Mouse (Mus musculus): ENCODE measurements at regions not wholly inside any gene's neighbourhood (a gene's known extent, or its start where the extent isn't known, plus 50 kb on each side); places are given as distances from the start of the nearest gene placed in this dataset.
A peak's percentile ranks its signal among the peaks of the same experiment; 100 is the strongest.
"Not testable (repeated sequence)": the region's sequence is repeated elsewhere in the genome, so short reads cannot be mapped to it uniquely, and the experiment has no call there.

DNA sequence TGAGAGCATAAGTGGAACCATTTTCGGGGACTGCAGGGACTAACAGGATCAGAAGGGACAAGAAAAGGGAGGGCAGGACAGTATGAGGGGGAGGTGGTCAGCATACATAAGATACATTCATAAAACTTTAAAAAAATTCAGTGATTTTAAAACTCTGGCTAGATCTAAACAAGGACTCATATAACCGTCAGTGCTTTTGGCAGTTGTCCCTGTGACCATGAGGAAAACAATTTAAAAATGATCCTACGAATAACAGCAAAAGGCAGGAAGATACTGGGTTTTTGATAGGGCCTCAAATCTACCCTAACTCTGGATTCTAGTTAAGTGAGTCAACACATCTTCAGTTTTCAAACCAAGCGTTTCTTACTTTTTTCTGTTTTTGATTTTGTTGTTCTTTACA, 106.9 kb upstream of the Eif4g2 start:
- Histone ChIP-seq H3K4me1 (replicated peaks) (0 out of 2 replicates have a peak, but pooled peaks cover 3% of the 10 kb centered on the region), H3K36me3 (no peaks in the 10 kb centered on the region), H3K4me2 (no peak overlapping the region), H3K9ac (no peak overlapping the region), H3K27me3 (no peaks in the 10 kb centered on the region), H3K9me3 (no peaks in the 10 kb centered on the region), H3K4me3 (no peak overlapping the region), H3K27ac (replicated peaks) (no peak overlapping the region)
- 93% methylated on average over 4 of the region's 4 CpGs for WGBS
- ATAC-seq (ENCODE audit: low FRiP score, low read depth) = no peak

GRCm38 (mm10) chr7:111185954-111186353, 103.1 kb upstream of the Eif4g2 start:
- no peak overlapping the region for H3K4me2 ChIP-seq
- H3K4me1 ChIP-seq (replicated peaks) = peaks cover 4% of the 10 kb centered on the region; the same call in 1 of the 2 replicates
- H3K36me3 ChIP-seq = no peaks in the 10 kb centered on the region
- WGBS = 91% methylated on average over 7 of the region's 7 CpGs
- no peak overlapping the region for H3K9ac ChIP-seq
- peaks cover 3% of the 10 kb centered on the region; the same call in 1 of the 2 replicates for H3K27me3 ChIP-seq
- no peak for ATAC-seq (ENCODE audit: low FRiP score, low read depth)
- no peak overlapping the region for H3K27ac ChIP-seq (replicated peaks)
- no peak overlapping the region for H3K4me3 ChIP-seq
- no peaks in the 10 kb centered on the region for H3K9me3 ChIP-seq

GRCm38 (mm10) chr7:111183512-111183911, 100.7 kb upstream of the Eif4g2 start:
- Histone ChIP-seq H3K4me2 (no peak overlapping the region), H3K4me1 (replicated peaks) (peaks cover 4% of the 10 kb centered on the region; the same call in 1 of the 2 replicates), H3K27ac (replicated peaks) (no peak overlapping the region), H3K36me3 (no peaks in the 10 kb centered on the region), H3K9ac (no peak overlapping the region), H3K9me3 (no peaks in the 10 kb centered on the region), H3K4me3 (no peak overlapping the region), H3K27me3 (peaks cover 3% of the 10 kb centered on the region; the same call in 1 of the 2 replicates)
- no peak for ATAC-seq (ENCODE audit: low FRiP score, low read depth)
- WGBS = 69% methylated on average over 3 of the region's 3 CpGs

DNA sequence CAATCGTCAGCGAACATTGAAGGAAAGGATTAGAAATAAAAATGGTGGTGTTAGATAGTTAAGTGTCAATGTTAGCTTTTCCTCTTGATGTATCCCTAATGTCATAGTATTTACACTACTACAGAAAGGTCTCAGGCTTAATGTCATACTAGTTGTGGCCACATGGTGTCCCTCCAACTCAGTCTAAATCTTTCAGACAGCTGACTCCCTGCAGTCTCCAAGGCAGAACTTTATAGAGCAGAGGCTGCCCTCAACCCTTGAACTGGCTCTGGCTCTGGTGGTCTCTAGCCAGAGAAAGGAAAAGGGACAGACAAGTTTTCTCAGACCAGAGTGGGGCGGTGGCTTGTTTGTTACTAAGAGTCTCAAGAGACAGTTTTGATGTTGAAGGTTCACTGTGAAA, 99.5 kb upstream of the Eif4g2 start:
- peaks cover 4% of the 10 kb centered on the region; the same call in 1 of the 2 replicates for H3K4me1 ChIP-seq (replicated peaks)
- 76% methylated on average over 3 of the region's 3 CpGs for WGBS
- peak; percentile 69 for ATAC-seq (ENCODE audit: low FRiP score, low read depth)

DNA sequence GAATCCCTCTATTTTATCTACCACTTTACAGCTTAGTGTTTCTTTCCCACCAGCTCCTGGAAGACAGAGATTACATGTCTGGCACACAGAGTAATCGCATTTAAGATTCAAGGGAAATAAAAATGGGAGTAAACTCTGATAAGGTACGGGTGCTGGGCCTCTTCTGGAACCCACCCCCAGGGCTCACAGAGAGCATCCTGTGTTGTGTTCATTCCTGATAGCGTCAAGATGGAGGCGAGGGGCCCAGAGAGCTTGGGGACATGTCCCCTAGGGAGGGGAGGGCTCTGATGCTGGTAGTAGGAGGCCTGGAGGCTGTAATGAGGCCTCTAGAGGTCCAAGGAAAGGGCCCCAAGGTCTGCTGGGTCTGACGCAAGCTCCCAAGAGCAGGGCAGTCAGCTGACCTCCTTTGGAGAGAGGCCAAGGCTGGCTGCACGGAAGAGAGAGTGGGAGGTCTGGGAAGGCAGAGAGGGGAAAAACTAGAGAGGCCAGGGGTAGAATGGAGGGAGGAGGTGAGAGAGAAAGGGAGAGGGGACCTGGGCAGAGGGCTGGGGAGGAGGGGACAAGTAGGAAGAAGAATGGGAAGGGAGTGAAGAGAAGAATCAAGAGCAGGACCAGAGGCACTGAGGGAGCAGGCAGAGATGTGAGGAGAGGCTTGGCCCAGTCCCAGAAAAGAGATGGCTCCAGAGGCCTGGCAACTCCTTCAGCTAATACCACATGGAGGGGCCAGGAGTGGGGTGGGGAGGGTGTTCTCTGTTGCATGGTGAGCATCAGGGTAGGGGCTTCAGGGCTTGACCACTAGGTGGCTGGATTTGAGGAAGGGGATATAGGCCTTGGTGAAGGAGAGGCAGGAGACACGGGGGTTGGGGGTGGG, 96.8 kb upstream of the Eif4g2 start:
- H3K4me1 ChIP-seq (replicated peaks) = peaks cover 4% of the 10 kb centered on the region; the same call in 1 of the 2 replicates

More for the DNA sequence above, 99.5 kb upstream of the Eif4g2 start:
- no peak overlapping the region for H3K27ac ChIP-seq (replicated peaks)
- no peaks in the 10 kb centered on the region for H3K9me3 ChIP-seq
- H3K27me3 ChIP-seq = peaks cover 3% of the 10 kb centered on the region; the same call in 1 of the 2 replicates
- no peak overlapping the region for H3K4me2 ChIP-seq
- H3K36me3 ChIP-seq = no peaks in the 10 kb centered on the region
- no peak overlapping the region for H3K4me3 ChIP-seq
- H3K9ac ChIP-seq = no peak overlapping the region

GRCm38 (mm10) chr7:111174393-111175124, 91.7 kb upstream of the Eif4g2 start:
- Histone ChIP-seq H3K4me1 (replicated peaks) (no peaks in the 10 kb centered on the region), H3K9ac (no peak overlapping the region), H3K27me3 (no peaks in the 10 kb centered on the region), H3K36me3 (no peaks in the 10 kb centered on the region), H3K4me3 (no peak overlapping the region), H3K27ac (replicated peaks) (0 out of 2 replicates have a peak overlapping the region, but pooled peaks have one; percentile 11), H3K4me2 (no peak overlapping the region), H3K9me3 (no peaks in the 10 kb centered on the region)
- ATAC-seq (ENCODE audit: low FRiP score, low read depth) = no peak
- 84% methylated on average over 9 of the region's 9 CpGs for WGBS

More for the DNA sequence above, 96.8 kb upstream of the Eif4g2 start:
- WGBS = 55% methylated on average over 7 of the region's 7 CpGs
- Histone ChIP-seq H3K9me3 (no peaks in the 10 kb centered on the region), H3K9ac (no peak overlapping the region), H3K4me3 (no peak overlapping the region), H3K4me2 (no peak overlapping the region), H3K27me3 (peaks cover 3% of the 10 kb centered on the region; the same call in 1 of the 2 replicates), H3K36me3 (no peaks in the 10 kb centered on the region), H3K27ac (replicated peaks) (no peak overlapping the region)
- ATAC-seq (ENCODE audit: low FRiP score, low read depth) = peak; percentile 60; the same call in 1 of the 2 replicates

DNA sequence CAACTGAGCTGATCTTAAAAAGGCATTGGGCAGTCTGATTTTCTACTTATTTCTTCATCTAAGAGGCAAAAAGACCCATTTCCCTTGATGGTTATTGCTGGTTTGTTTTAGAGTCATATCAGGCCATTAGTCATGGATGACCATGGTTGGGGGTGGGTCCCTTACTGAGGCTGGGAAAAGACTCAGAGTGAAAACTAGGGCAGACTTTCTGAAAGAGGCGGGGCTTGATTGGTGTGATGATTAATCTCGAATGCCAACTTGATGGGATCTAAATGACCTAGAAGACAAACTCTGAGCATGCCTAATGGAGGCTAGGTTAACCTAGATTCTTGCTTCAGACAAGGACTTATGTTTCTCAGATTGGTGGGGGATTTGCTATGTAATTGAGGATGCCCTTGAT, 89.2 kb upstream of the Eif4g2 start:
- ATAC-seq (ENCODE audit: low FRiP score, low read depth) = no peak
- no peak overlapping the region for H3K4me2 ChIP-seq
- no peak overlapping the region for H3K4me3 ChIP-seq
- H3K27me3 ChIP-seq = no peaks in the 10 kb centered on the region
- H3K9ac ChIP-seq = no peak overlapping the region
- no peaks in the 10 kb centered on the region for H3K9me3 ChIP-seq
- 95% methylated on average over 2 of the region's 2 CpGs for WGBS
- no peaks in the 10 kb centered on the region for H3K4me1 ChIP-seq (replicated peaks)
- H3K27ac ChIP-seq (replicated peaks) = no peak overlapping the region
- H3K36me3 ChIP-seq = no peaks in the 10 kb centered on the region

DNA sequence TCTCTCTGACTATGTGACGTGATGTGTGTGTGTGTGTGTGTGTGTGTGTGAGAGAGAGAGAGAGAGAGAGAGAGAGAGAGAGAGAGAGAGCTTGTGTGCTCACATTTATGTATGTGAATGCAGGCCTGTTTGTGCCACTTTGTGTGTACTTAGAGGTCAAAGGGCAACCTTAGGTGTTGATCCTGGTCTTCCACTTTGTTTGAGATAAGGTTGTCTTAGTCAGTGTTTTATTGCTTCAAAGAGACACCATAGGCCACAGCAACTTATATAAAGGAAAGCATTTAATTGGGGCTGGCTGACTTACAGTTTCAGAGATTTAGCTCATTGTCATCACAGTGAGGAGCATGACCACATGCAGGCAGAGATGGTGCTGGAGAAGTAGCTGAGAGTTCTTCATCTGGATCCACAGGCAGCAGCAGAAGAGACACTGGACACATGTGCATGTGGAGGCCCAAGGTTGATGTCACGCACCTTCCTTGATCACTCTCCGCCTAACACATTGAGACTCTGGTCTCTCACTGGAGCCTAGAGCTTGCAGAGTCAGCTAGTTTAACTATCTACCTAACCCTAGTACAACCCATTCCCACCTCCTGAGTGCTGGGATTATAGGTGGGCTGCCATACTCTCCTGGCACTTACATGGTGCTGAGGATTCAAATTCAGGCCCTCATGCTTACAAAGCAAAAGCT, 85.9 kb upstream of the Eif4g2 start:
- not testable (repeated sequence) for H3K4me3 ChIP-seq; H3K36me3 ChIP-seq; H3K27me3 ChIP-seq; H3K27ac ChIP-seq (replicated peaks); H3K9ac ChIP-seq; H3K4me2 ChIP-seq; ATAC-seq (ENCODE audit: low FRiP score, low read depth); H3K4me1 ChIP-seq (replicated peaks); H3K9me3 ChIP-seq
- 100% methylated on average over 3 of the region's 3 CpGs for WGBS

GRCm38 (mm10) chr7:111164994-111165393, 82.2 kb upstream of the Eif4g2 start:
- no peak overlapping the region for H3K4me2 ChIP-seq
- H3K9ac ChIP-seq = no peak overlapping the region
- no peaks in the 10 kb centered on the region for H3K9me3 ChIP-seq
- no peak overlapping the region for H3K27ac ChIP-seq (replicated peaks)
- H3K36me3 ChIP-seq = no peaks in the 10 kb centered on the region
- H3K4me3 ChIP-seq = no peak overlapping the region
- 79% methylated on average over 3 of the region's 3 CpGs for WGBS
- ATAC-seq (ENCODE audit: low FRiP score, low read depth) = no peak
- no peaks in the 10 kb centered on the region for H3K4me1 ChIP-seq (replicated peaks)
- no peaks in the 10 kb centered on the region for H3K27me3 ChIP-seq

GRCm38 (mm10) chr7:111164276-111164675, 81.4 kb upstream of the Eif4g2 start:
- no peak overlapping the region for H3K9ac ChIP-seq
- no peak overlapping the region for H3K4me3 ChIP-seq
- H3K9me3 ChIP-seq = no peaks in the 10 kb centered on the region
- H3K4me1 ChIP-seq (replicated peaks) = no peaks in the 10 kb centered on the region
- no peak overlapping the region for H3K4me2 ChIP-seq
- no peaks in the 10 kb centered on the region for H3K36me3 ChIP-seq
- no peaks in the 10 kb centered on the region for H3K27me3 ChIP-seq
- no peak overlapping the region for H3K27ac ChIP-seq (replicated peaks)
- no peak for ATAC-seq (ENCODE audit: low FRiP score, low read depth)
- 80% methylated on average over 3 of the region's 3 CpGs for WGBS

GRCm38 (mm10) chr7:111163861-111164260, 81.0 kb upstream of the Eif4g2 start:
- no peak overlapping the region for H3K9ac ChIP-seq
- no peak overlapping the region for H3K4me2 ChIP-seq
- H3K27me3 ChIP-seq = no peaks in the 10 kb centered on the region
- H3K4me1 ChIP-seq (replicated peaks) = no peaks in the 10 kb centered on the region
- no peaks in the 10 kb centered on the region for H3K36me3 ChIP-seq
- ATAC-seq (ENCODE audit: low FRiP score, low read depth) = no peak
- H3K4me3 ChIP-seq = no peak overlapping the region
- WGBS = 46% methylated on average over 3 of the region's 3 CpGs
- H3K27ac ChIP-seq (replicated peaks) = no peak overlapping the region
- no peaks in the 10 kb centered on the region for H3K9me3 ChIP-seq

DNA sequence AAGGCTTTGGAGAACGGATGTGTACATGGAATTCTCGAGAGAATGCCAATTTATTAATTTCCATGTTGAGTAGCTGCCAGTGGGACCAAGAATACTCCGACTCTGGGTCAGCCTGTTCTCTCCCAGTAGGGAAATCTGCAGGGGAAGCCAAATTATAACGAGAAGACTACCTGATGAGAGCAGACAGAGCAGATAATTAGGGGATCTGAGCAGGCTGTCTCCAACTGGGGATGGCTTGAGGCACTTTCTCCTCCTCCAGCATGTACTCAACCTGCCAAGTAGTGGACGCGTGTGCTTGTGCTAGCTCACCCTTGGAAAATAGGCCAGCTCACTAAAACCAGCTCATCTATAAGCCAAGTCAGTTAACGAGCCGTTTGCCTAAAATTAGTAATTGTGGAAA, 80.5 kb upstream of the Eif4g2 start:
- Histone ChIP-seq H3K9ac (no peak overlapping the region), H3K36me3 (no peaks in the 10 kb centered on the region), H3K27ac (replicated peaks) (no peak overlapping the region), H3K9me3 (no peaks in the 10 kb centered on the region), H3K4me1 (replicated peaks) (no peaks in the 10 kb centered on the region), H3K4me2 (no peak overlapping the region), H3K4me3 (no peak overlapping the region), H3K27me3 (no peaks in the 10 kb centered on the region)
- no peak for ATAC-seq (ENCODE audit: low FRiP score, low read depth)
- WGBS = 56% methylated on average over 8 of the region's 8 CpGs
